Mouse (Mus musculus): Measurements from ENCODE around the gene Olfr827. TPM values are rescaled to one million over a fixed set of nuclear protein-coding genes. Genes with fewer than 3 reads are reported as not detected.

The Olfr827 gene
- not detected in 2 replicates for polyA plus RNA-seq (2016; fragmentation: Nextera tagmentation; extraction: Ambion mirVana)

DNA sequence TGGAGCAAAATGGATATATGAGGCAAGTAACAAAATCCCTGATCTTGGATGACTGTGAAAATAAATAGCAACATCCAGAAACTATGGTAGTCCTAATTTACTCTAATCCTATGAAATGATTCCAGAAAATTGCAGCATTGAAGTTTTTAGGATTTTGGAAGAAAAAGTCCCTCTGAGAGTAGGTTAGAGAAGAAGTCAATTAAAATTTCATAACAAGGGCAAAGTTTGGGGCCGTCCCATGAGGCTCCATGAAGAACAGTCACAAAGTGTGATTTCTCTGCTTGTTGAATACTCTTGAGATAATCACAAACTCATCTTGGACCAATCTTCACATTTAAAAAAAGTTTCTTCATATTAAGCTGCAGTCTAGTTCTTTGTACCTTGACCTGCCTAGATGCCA, at the start of gene Olfr827:
Gene Olfr827, minus strand, starts transcription at position 101 of the 400 bp plus-strand sequence.
- WGBS, result 76% methylated on average over 1 of the region's 1 CpGs
- H3K4me1 ChIP-seq (replicated peaks), result no peaks in the 10 kb centered on the region
- no peak for ATAC-seq (ENCODE audit: insufficient number of reproducible peaks, low FRiP score)
- H3K4me2 ChIP-seq, result no peak within 1 kb of the TSS
- no peak within 1 kb of the TSS for H3K27ac ChIP-seq (ENCODE audit: poor library complexity, severe bottlenecking)
- no peaks in the 10 kb centered on the region for H3K36me3 ChIP-seq
- no peaks in the 10 kb centered on the region for H3K27me3 ChIP-seq (replicated peaks)
- no peak within 1 kb of the TSS for H3K9ac ChIP-seq
- no peak within 1 kb of the TSS for H3K4me3 ChIP-seq
- no peaks in the 10 kb centered on the region for H3K9me3 ChIP-seq (replicated peaks)

- WGBS, result 54% methylated on average over 4 of the region's 4 CpGs
- Histone ChIP-seq H3K36me3 (no peaks in the 10 kb centered on the region), H3K27me3 (replicated peaks) (no peaks in the 10 kb centered on the region), H3K9ac (no peak overlapping the region), H3K4me3 (no peak overlapping the region), H3K27ac (ENCODE audit: poor library complexity, severe bottlenecking) (no peak overlapping the region), H3K4me1 (replicated peaks) (no peaks in the 10 kb centered on the region), H3K9me3 (replicated peaks) (no peaks in the 10 kb centered on the region), H3K4me2 (no peak overlapping the region)
- no peak for ATAC-seq (ENCODE audit: insufficient number of reproducible peaks, low FRiP score)
Measured at GRCm38 (mm10) chr10:130263203-130263602, 49.0 kb upstream of the Olfr827 start.

DNA sequence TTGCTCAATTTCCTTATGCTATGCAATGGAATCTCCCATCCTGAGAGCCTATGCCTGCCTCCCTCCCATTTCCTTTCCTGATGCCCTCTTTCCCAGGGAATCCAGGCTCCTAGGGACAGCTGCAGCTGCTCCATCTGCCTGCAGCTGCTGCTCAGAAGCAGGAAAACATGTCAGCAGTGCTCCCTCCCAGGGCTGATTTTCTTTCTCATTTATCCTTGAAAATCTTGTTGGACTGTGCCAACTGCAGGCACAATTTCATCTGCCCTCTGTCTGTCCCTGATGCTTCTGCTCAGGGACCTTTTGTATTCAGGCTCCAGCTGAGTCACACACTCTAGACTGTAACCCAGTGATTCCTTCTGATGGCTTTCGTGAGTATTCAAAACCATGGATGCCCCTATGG, 45.3 kb upstream of the Olfr827 start:
- H3K9me3 ChIP-seq (replicated peaks), result no peaks in the 10 kb centered on the region
- H3K4me3 ChIP-seq, result no peak overlapping the region
- no peaks in the 10 kb centered on the region for H3K4me1 ChIP-seq (replicated peaks)
- no peaks in the 10 kb centered on the region for H3K27me3 ChIP-seq (replicated peaks)
- 76% methylated on average over 1 of the region's 1 CpGs for WGBS
- no peak overlapping the region for H3K27ac ChIP-seq (ENCODE audit: poor library complexity, severe bottlenecking)
- no peak overlapping the region for H3K9ac ChIP-seq
- ATAC-seq (ENCODE audit: insufficient number of reproducible peaks, low FRiP score), result no peak
- H3K4me2 ChIP-seq, result no peak overlapping the region
- H3K36me3 ChIP-seq, result no peaks in the 10 kb centered on the region

GRCm38 (mm10) chr10:130244271-130244670, 30.1 kb upstream of the Olfr827 start:
- no peak for ATAC-seq (ENCODE audit: insufficient number of reproducible peaks, low FRiP score)
- no peaks in the 10 kb centered on the region for H3K4me1 ChIP-seq (replicated peaks)
- no peaks in the 10 kb centered on the region for H3K9me3 ChIP-seq (replicated peaks)
- WGBS, result 11% methylated on average over 2 of the region's 2 CpGs
- no peak overlapping the region for H3K27ac ChIP-seq (ENCODE audit: poor library complexity, severe bottlenecking)
- H3K36me3 ChIP-seq, result no peaks in the 10 kb centered on the region
- no peak overlapping the region for H3K9ac ChIP-seq
- no peaks in the 10 kb centered on the region for H3K27me3 ChIP-seq (replicated peaks)
- no peak overlapping the region for H3K4me3 ChIP-seq
- no peak overlapping the region for H3K4me2 ChIP-seq

DNA sequence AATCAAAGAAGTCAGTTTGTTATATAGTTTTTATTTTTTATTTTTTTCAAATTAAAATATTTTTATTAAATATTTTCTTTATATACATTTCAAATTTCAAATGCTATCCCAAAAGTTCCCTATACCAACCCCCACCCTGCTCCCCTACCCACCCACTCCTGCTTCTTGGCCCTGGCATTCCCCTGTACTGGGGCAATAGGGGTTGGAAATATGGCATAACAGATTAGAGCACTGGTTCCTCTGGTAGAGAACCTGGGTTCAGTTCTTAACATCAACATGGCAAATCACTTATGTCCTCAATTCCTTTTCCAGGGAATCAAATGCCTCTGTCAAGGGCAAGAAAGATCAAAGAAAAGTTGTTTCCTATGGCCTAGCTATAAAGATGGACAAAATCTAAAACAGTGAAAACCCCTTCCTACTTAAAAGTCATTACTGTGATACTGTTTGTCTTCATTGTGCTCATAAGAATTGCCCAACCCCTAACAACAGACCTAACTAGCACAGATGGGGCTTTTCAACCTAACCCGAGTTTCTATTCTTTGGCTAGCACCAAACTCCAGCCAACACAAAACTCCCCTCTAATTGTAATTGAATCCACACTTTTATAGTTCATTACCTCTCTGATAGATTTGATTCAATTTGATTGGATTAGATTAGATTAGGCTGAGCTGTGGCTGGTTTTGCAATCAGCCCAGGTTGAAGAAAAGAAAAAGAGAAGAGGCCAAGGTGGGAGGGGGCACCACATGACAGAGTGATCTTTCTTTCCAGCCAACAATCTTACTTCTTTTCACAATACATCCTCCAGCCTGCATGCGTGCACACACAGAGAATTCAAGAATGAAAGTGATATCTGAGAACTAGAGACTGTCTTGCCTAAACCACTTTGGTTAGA, 24.4 kb upstream of the Olfr827 start:
- Histone ChIP-seq H3K9ac (no peak overlapping the region), H3K9me3 (replicated peaks) (no peaks in the 10 kb centered on the region), H3K27ac (ENCODE audit: poor library complexity, severe bottlenecking) (no peak overlapping the region), H3K27me3 (replicated peaks) (no peaks in the 10 kb centered on the region), H3K4me2 (no peak overlapping the region), H3K4me3 (no peak overlapping the region), H3K4me1 (replicated peaks) (no peaks in the 10 kb centered on the region), H3K36me3 (no peaks in the 10 kb centered on the region)
- no peak for ATAC-seq (ENCODE audit: insufficient number of reproducible peaks, low FRiP score)
- 62% methylated on average over 2 of the region's 2 CpGs for WGBS

- Histone ChIP-seq H3K4me3 (no peak overlapping the region), H3K4me2 (no peak overlapping the region), H3K36me3 (no peaks in the 10 kb centered on the region), H3K9me3 (replicated peaks) (no peaks in the 10 kb centered on the region), H3K27me3 (replicated peaks) (no peaks in the 10 kb centered on the region), H3K27ac (ENCODE audit: poor library complexity, severe bottlenecking) (no peak overlapping the region), H3K9ac (no peak overlapping the region), H3K4me1 (replicated peaks) (no peaks in the 10 kb centered on the region)
- no peak for ATAC-seq (ENCODE audit: insufficient number of reproducible peaks, low FRiP score)
- 48% methylated on average over 1 of the region's 1 CpGs for WGBS
Measured at GRCm38 (mm10) chr10:130234576-130234975, 20.4 kb upstream of the Olfr827 start.

- H3K9me3 ChIP-seq (replicated peaks), result no peaks in the 10 kb centered on the region
Measured at GRCm38 (mm10) chr10:130232117-130232516, 17.9 kb upstream of the Olfr827 start.

DNA sequence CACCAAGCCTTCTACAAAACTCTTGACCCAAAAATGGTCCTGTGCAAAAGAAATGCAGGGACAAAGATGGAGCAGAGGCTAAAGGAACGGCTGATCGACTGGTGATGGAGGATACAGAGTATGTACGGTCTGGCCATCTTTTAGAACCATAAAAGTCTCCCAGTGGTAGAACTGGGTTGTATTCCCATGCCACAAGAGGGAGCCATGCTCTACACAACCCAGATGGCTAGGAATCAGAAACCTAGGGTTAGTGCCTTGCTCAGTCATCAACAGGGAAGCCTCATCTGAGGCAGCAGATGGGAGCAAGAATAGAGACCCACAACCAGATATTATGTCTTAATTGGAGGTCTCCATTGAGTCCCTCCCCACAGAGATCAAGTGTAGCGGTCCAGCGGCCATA, 15.4 kb upstream of the Olfr827 start:
- H3K27ac ChIP-seq (ENCODE audit: poor library complexity, severe bottlenecking), result no peak overlapping the region
- no peaks in the 10 kb centered on the region for H3K4me1 ChIP-seq (replicated peaks)
- no peak overlapping the region for H3K4me2 ChIP-seq
- 76% methylated on average over 5 of the region's 5 CpGs for WGBS
- H3K36me3 ChIP-seq, result no peaks in the 10 kb centered on the region
- H3K27me3 ChIP-seq (replicated peaks), result no peaks in the 10 kb centered on the region
- H3K4me3 ChIP-seq, result no peak overlapping the region
- no peaks in the 10 kb centered on the region for H3K9me3 ChIP-seq (replicated peaks)
- ATAC-seq (ENCODE audit: insufficient number of reproducible peaks, low FRiP score), result no peak
- H3K9ac ChIP-seq, result no peak overlapping the region

More at GRCm38 (mm10) chr10:130232117-130232516, 17.9 kb upstream of the Olfr827 start:
- no peak overlapping the region for H3K9ac ChIP-seq
- H3K27ac ChIP-seq (ENCODE audit: poor library complexity, severe bottlenecking), result no peak overlapping the region
- H3K36me3 ChIP-seq, result no peaks in the 10 kb centered on the region
- H3K27me3 ChIP-seq (replicated peaks), result no peaks in the 10 kb centered on the region
- H3K4me1 ChIP-seq (replicated peaks), result no peaks in the 10 kb centered on the region
- WGBS, result 61% methylated on average over 1 of the region's 1 CpGs
- H3K4me2 ChIP-seq, result no peak overlapping the region
- H3K4me3 ChIP-seq, result no peak overlapping the region
- ATAC-seq (ENCODE audit: insufficient number of reproducible peaks, low FRiP score), result no peak

DNA sequence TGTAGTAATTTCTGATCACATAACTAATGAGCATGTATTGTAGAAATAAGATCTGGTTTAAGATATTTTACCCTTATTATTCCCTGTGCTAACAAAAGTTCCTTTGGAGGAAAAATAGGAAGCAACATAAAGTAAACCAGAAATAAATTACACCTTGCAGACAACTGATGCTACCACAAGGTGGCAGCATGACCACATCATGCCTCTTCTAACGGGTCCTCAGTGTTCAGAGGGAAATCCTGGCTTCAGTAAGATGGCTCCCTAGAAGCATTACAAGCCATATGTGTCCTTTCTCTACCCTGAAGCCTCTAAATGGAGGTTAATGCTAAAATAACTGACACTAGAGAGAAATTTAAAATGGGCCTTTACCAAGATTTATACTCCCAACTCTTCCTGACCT, 14.0 kb upstream of the Olfr827 start:
- H3K36me3 ChIP-seq, result no peaks in the 10 kb centered on the region
- H3K4me1 ChIP-seq (replicated peaks), result no peaks in the 10 kb centered on the region
- ATAC-seq (ENCODE audit: insufficient number of reproducible peaks, low FRiP score), result no peak
- no peaks in the 10 kb centered on the region for H3K9me3 ChIP-seq (replicated peaks)
- H3K9ac ChIP-seq, result no peak overlapping the region
- WGBS, result 0% methylated on average over 1 of the region's 1 CpGs
- H3K4me3 ChIP-seq, result no peak overlapping the region
- no peaks in the 10 kb centered on the region for H3K27me3 ChIP-seq (replicated peaks)
- no peak overlapping the region for H3K27ac ChIP-seq (ENCODE audit: poor library complexity, severe bottlenecking)
- no peak overlapping the region for H3K4me2 ChIP-seq

DNA sequence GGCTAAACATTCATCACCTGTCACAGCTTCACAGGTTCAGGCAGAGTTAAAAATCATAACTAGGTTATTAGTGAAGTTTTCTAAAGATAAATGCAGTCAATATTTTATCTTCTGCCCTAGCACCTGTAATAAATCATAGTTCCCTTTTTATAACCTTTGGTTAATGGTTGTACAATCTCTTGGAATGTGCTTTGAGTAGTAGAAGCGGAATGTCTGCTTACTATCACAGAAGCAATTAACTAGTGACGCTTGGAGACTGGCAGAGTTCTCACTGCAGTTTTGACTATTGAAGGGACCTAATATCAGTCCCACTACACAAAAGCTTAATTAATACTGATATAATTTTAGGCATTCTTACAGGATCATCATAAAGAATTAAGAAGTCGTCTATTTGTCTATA, 10.8 kb upstream of the Olfr827 start:
- 60% methylated on average over 3 of the region's 3 CpGs for WGBS
- Histone ChIP-seq H3K9me3 (replicated peaks) (no peaks in the 10 kb centered on the region), H3K36me3 (no peaks in the 10 kb centered on the region), H3K4me1 (replicated peaks) (no peaks in the 10 kb centered on the region), H3K27ac (ENCODE audit: poor library complexity, severe bottlenecking) (no peak overlapping the region), H3K4me2 (no peak overlapping the region), H3K4me3 (no peak overlapping the region), H3K9ac (no peak overlapping the region), H3K27me3 (replicated peaks) (no peaks in the 10 kb centered on the region)
- ATAC-seq (ENCODE audit: insufficient number of reproducible peaks, low FRiP score), result no peak

DNA sequence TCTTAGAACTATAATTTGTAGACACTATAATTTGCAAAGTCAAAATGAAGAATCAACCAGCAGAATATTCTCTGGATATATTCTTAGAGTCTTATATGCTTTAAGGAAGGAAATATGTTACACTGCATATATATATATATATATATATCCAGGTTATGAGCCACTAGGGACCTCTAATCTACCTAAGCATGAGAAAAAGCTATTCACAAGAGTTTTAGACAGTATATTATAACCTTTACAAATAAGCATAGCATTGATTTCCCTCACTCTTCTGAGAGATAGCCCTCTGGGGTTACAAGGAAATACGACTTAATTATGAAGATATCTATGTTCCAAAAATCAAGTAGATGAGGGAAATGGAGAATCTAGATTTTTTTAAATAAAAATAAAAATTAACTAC, 30.1 kb downstream of the Olfr827 start, which contains the start of gene Olfr826:
Gene Olfr826, minus strand, starts transcription at position 101 of the 400 bp plus-strand sequence.
- Histone ChIP-seq H3K4me2 (no peak within 1 kb of the TSS), H3K4me3 (no peak within 1 kb of the TSS), H3K9ac (no peak within 1 kb of the TSS), H3K27ac (ENCODE audit: poor library complexity, severe bottlenecking) (no peak within 1 kb of the TSS), H3K9me3 (replicated peaks) (0 out of 2 replicates have a peak, but pooled peaks cover 2% of the 10 kb centered on the region), H3K27me3 (replicated peaks) (no peaks in the 10 kb centered on the region), H3K4me1 (replicated peaks) (no peaks in the 10 kb centered on the region), H3K36me3 (no peaks in the 10 kb centered on the region)
- no peak for ATAC-seq (ENCODE audit: insufficient number of reproducible peaks, low FRiP score)
- 66% methylated on average over 1 of the region's 1 CpGs for WGBS

All from heart, embryonic 12.5 days (tissue).